In genomic region chr8:81735655-81736054, GRCm38 (mm10) we compare ENCODE assay signal across 28 mouse cellular contexts.
DNase-seq lines count a peak whose midpoint lies in the region; ATAC-seq and TF ChIP-seq lines count a peak whose summit lies in the region.
"Had no signal": no experiment of that assay in that cellular context is flagged by ENCODE, and none has a peak within 500 bp of the region (broad histone marks: within the 10 kb centered on the region; RNA-seq: fewer than 3 reads in every experiment).

No protein-coding gene starts in this region.

- H3K4me2 ChIP-seq in forebrain, postnatal 0 days (ENCODE audit: low read depth): no peak overlapping the region
- H3K4me2 ChIP-seq: embryonic facial prominence, embryonic 12.5 days; embryonic facial prominence, embryonic 15.5 days; heart, embryonic 13.5 days; hindbrain, embryonic 14.5 days had no signal

- no peak overlapping the region for H3K9ac ChIP-seq in forebrain, postnatal 0 days
- H3K9ac ChIP-seq: embryonic facial prominence, embryonic 12.5 days; embryonic facial prominence, embryonic 15.5 days; heart, embryonic 13.5 days; hindbrain, embryonic 14.5 days had no signal

- no peak for DNase-seq in forebrain, postnatal 0 days
- DNase-seq in forebrain, embryonic 10.5 days (ENCODE audit: extremely low spot score, low spot score): no peak
- DNase-seq in CD4-positive, CD25-positive, alpha-beta regulatory T cell, adult 2 months (ENCODE audit: low read depth, low spot score): peak; percentile 74
- DNase-seq in T-cell, adult 2 months (ENCODE audit: low spot score): peak; percentile 4
- DNase-seq in naive thymus-derived CD4-positive, alpha-beta T cell, adult 2 months (ENCODE audit: low read depth): peak; percentile 76
- DNase-seq in right cerebral cortex, postnatal 36 days (ENCODE audit: low spot score in 2 of 2): no peak
- no peak for DNase-seq in left cerebral cortex, adult 9 months (ENCODE audit: low spot score in 2 of 2)
- DNase-seq: adrenal gland, postnatal 10 days; adrenal gland, postnatal 36 days; B cell, adult 2 months; cerebellum, adult 18-20 months; cerebellum, adult 9-10 months; cerebellum, postnatal 14 days; gastrocnemius, postnatal 10 days; gastrocnemius, postnatal 36 days; heart, adult 2 months; heart, postnatal 14 days; heart, postnatal 4 days had no signal

- 75% methylated on average over 2 of the region's 2 CpGs for WGBS in forebrain, postnatal 0 days
- 92% methylated on average over 2 of the region's 2 CpGs for WGBS in forebrain, embryonic 10.5 days

- H3K4me3 ChIP-seq in forebrain, postnatal 0 days (ENCODE audit: low read depth, low read length): no peak overlapping the region
- H3K4me3 ChIP-seq in forebrain, embryonic 10.5 days: no peak overlapping the region
- H3K4me3 ChIP-seq: embryonic facial prominence, embryonic 12.5 days; embryonic facial prominence, embryonic 15.5 days; heart, adult 2 months; heart, embryonic 10.5 days; heart, embryonic 13.5 days had no signal

- peak; percentile 69 for ATAC-seq in forebrain, postnatal 0 days
- ATAC-seq: forebrain, embryonic 14.5 days; hindbrain, postnatal 0 days; intestine, postnatal 0 days had no signal

- H3K4me1 ChIP-seq in forebrain, postnatal 0 days (ENCODE audit: insufficient read depth): no peaks in the 10 kb centered on the region
- no peaks in the 10 kb centered on the region for H3K4me1 ChIP-seq in forebrain, embryonic 10.5 days
- H3K4me1 ChIP-seq: embryonic facial prominence, embryonic 12.5 days; embryonic facial prominence, embryonic 15.5 days; heart, embryonic 10.5 days; heart, embryonic 13.5 days had no signal

- H3K36me3 ChIP-seq in forebrain, postnatal 0 days (ENCODE audit: insufficient read depth): no peaks in the 10 kb centered on the region
- H3K36me3 ChIP-seq in forebrain, embryonic 10.5 days (replicated peaks): no peaks in the 10 kb centered on the region
- H3K36me3 ChIP-seq: embryonic facial prominence, embryonic 12.5 days; embryonic facial prominence, embryonic 15.5 days; G1E; heart, embryonic 10.5 days; heart, embryonic 13.5 days had no signal

- TF ChIP-seq CTCF in forebrain, postnatal 0 days (IDR thresholded peaks at IDR 0.05; ENCODE audit: low read depth): no peak

- H3K27ac ChIP-seq in forebrain, postnatal 0 days (ENCODE audit: low read depth, low read length): no peak overlapping the region
- no peak overlapping the region for H3K27ac ChIP-seq in forebrain, embryonic 10.5 days
- H3K27ac ChIP-seq: embryonic facial prominence, embryonic 12.5 days; embryonic facial prominence, embryonic 15.5 days; heart, adult 2 months; heart, embryonic 10.5 days; heart, embryonic 13.5 days; hindbrain, embryonic 14.5 days; hindbrain, postnatal 0 days had no signal

- no peaks in the 10 kb centered on the region for H3K27me3 ChIP-seq in forebrain, postnatal 0 days (ENCODE audit: insufficient read depth, low read length)
- H3K27me3 ChIP-seq in forebrain, embryonic 10.5 days (ENCODE audit: poor library complexity, severe bottlenecking): no peaks in the 10 kb centered on the region
- H3K27me3 ChIP-seq: CH12.LX; embryonic facial prominence, embryonic 12.5 days; embryonic facial prominence, embryonic 15.5 days; heart, embryonic 13.5 days had no signal

- H3K9me3 ChIP-seq in forebrain, postnatal 0 days (ENCODE audit: low read length): no peaks in the 10 kb centered on the region
- no peaks in the 10 kb centered on the region for H3K9me3 ChIP-seq in forebrain, embryonic 10.5 days
- H3K9me3 ChIP-seq: embryonic facial prominence, embryonic 12.5 days; embryonic facial prominence, embryonic 15.5 days; G1E; heart, embryonic 10.5 days; heart, embryonic 13.5 days had no signal

Comparison
In these comparisons a context has a peak if more than half of its experiments do, and no peak if none do; other contexts are left out.
1. DNase-seq: peak in CD4-positive, CD25-positive, alpha-beta regulatory T cell, adult 2 months (single experiment), T-cell, adult 2 months (single experiment) and naive thymus-derived CD4-positive, alpha-beta T cell, adult 2 months (single experiment); none in forebrain, postnatal 0 days (single experiment), forebrain, embryonic 10.5 days (single experiment), right cerebral cortex, postnatal 36 days (0 of 2) and left cerebral cortex, adult 9 months (0 of 2).